Mouse (Mus musculus): ENCODE data around the gene Dync1li2. TPM values are rescaled to one million over a fixed set of nuclear protein-coding genes. Genes with fewer than 3 reads are reported as not detected.

Dync1li2 gene
- 10 to 100 TPM; 23.7 to 32.8 (median 31.2) TPM for polyA plus RNA-seq (2017; shearing (Covaris generic))

GRCm38 (mm10) chr8:104442299-104443124, at the start of gene Dync1li2:
TSS of gene Dync1li2 (minus strand) at chr8:104443047.
- ATAC-seq = peak; percentile 93

- ATAC-seq = no peak
Measured at GRCm38 (mm10) chr8:104479091-104479490, 36.2 kb upstream of the Dync1li2 start.

GRCm38 (mm10) chr8:104472465-104472864, 29.6 kb upstream of the Dync1li2 start:
- no peak for ATAC-seq

GRCm38 (mm10) chr8:104467463-104467862, 24.6 kb upstream of the Dync1li2 start:
- ATAC-seq = no peak

GRCm38 (mm10) chr8:104452177-104452576, 9.3 kb upstream of the Dync1li2 start:
- ATAC-seq = no peak

GRCm38 (mm10) chr8:104448796-104449195, 5.9 kb upstream of the Dync1li2 start:
- ATAC-seq = no peak

- ATAC-seq = no peak
Measured at GRCm38 (mm10) chr8:104446016-104446415, 3.2 kb upstream of the Dync1li2 start.

- no peak for ATAC-seq
Measured at GRCm38 (mm10) chr8:104445248-104445647, 2.4 kb upstream of the Dync1li2 start.

GRCm38 (mm10) chr8:104443125-104443679, 355 bp upstream of the Dync1li2 start:
- no peak for ATAC-seq

- no peak for ATAC-seq
Measured at GRCm38 (mm10) chr8:104441613-104442012, 1.2 kb downstream of the Dync1li2 start.

- ATAC-seq = no peak
Measured at GRCm38 (mm10) chr8:104439461-104439860, 3.4 kb downstream of the Dync1li2 start.

GRCm38 (mm10) chr8:104437494-104438135, 5.2 kb downstream of the Dync1li2 start:
- ATAC-seq = no peak

- no peak for ATAC-seq
Measured at GRCm38 (mm10) chr8:104436591-104436990, 6.3 kb downstream of the Dync1li2 start.

GRCm38 (mm10) chr8:104436038-104436437, 6.8 kb downstream of the Dync1li2 start:
- peak; percentile 50 for ATAC-seq

- no peak for ATAC-seq
Measured at GRCm38 (mm10) chr8:104434826-104435354, 8.0 kb downstream of the Dync1li2 start.

- no peak for ATAC-seq
Measured at GRCm38 (mm10) chr8:104434275-104434674, 8.6 kb downstream of the Dync1li2 start.

GRCm38 (mm10) chr8:104433191-104433842, 9.5 kb downstream of the Dync1li2 start:
- ATAC-seq = no peak

- no peak for ATAC-seq
Measured at GRCm38 (mm10) chr8:104432656-104433055, 10.2 kb downstream of the Dync1li2 start.

GRCm38 (mm10) chr8:104430230-104430629, 12.6 kb downstream of the Dync1li2 start:
- ATAC-seq = no peak

- no peak for ATAC-seq
Measured at GRCm38 (mm10) chr8:104427703-104428102, 15.1 kb downstream of the Dync1li2 start.

GRCm38 (mm10) chr8:104422313-104422712, 20.5 kb downstream of the Dync1li2 start:
- no peak for ATAC-seq

GRCm38 (mm10) chr8:104416022-104416421, 26.8 kb downstream of the Dync1li2 start:
- ATAC-seq = no peak

GRCm38 (mm10) chr8:104414204-104414603, 28.6 kb downstream of the Dync1li2 start:
- ATAC-seq = no peak
